In the genomic region with DNA sequence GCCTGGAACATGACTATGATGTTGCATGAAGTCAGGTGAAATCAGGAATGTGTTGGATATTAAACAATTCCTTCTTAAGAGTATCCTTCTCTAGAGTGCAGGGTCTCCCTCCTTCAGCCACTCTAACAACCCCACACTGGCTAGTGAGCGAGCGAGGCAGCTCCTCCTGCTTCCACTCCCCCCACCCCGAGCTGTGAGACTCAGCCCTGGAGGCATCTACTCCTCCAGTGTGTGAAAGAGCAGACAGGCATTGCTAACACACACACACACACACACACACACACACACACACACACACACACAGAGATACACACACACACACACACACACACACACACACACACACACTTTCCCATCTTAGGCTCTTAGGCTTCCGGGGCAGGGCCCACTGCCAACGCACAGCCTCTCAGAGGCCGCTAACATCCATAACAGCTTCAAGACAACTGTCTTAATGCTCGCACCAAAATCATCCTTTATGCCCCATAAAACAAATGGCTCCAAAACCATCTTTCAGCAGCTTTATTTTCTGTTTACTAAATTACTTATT, we compare ENCODE assay signal across 12 mouse cellular contexts.
DNase-seq lines count a peak whose midpoint lies in the region; TF ChIP-seq lines count a peak whose summit lies in the region.
"Had no signal": no experiment of that assay in that cellular context is flagged by ENCODE, and none has a peak within 500 bp of the region (broad histone marks: within the 10 kb centered on the region; RNA-seq: fewer than 3 reads in every experiment).

No protein-coding gene starts in this region.

- H3K27ac ChIP-seq in kidney, adult 2 months (ENCODE audit: insufficient read depth, low read depth, low read length) = no peak overlapping the region
- peak overlapping the region; percentile 94 for H3K27ac ChIP-seq in brown adipose tissue, adult 24 weeks (replicated peaks; ENCODE audit: low read depth, low read length)

- H3K4me3 ChIP-seq in kidney, adult 2 months (ENCODE audit: insufficient read depth, low read depth, low read length) = no peak overlapping the region
- H3K4me3 ChIP-seq in brown adipose tissue, adult 24 weeks (ENCODE audit: insufficient read depth, low read depth, low read length) = no peak overlapping the region
- H3K4me3 ChIP-seq: embryonic facial prominence, embryonic 13.5 days had no signal

- WGBS in kidney, adult 2 months = 72% methylated on average over 7 of the region's 7 CpGs

- TF ChIP-seq POLR2A in kidney, adult 2 months (IDR thresholded peaks at IDR 0.05; ENCODE audit: low read depth, low read length) = no peak

- DNase-seq in gastrocnemius, postnatal 25 days = peak; percentile 16
- DNase-seq in gastrocnemius, postnatal 36 days = no peak
- DNase-seq in kidney, adult 2 months = peak; percentile 33
- DNase-seq in kidney, adult 9 months = no peak
- peak; percentile 13 to 32 for DNase-seq in kidney, postnatal 4 days
- no peak for DNase-seq in testis, postnatal 14 days (ENCODE audit: low spot score)
- DNase-seq in thymus, adult 18-20 months = no peak
- DNase-seq: forebrain, postnatal 0 days; liver, postnatal 0 days had no signal

- intact Hi-C loops in gastrocnemius, postnatal 36 days (cut with DNase I) = no loop called here

- peaks cover 3% of the 10 kb centered on the region; the same call in 1 of the 2 replicates for H3K4me1 ChIP-seq in kidney, adult 2 months (ENCODE audit: control insufficient read depth, insufficient read depth, low read length)
- peaks cover 44% of the 10 kb centered on the region for H3K4me1 ChIP-seq in brown adipose tissue, adult 24 weeks (ENCODE audit: control insufficient read depth, insufficient read depth, insufficient read length, low read length)
- H3K4me1 ChIP-seq: embryonic facial prominence, embryonic 13.5 days had no signal

- no peaks in the 10 kb centered on the region for H3K27me3 ChIP-seq in kidney, adult 2 months (replicated peaks; ENCODE audit: control insufficient read depth, insufficient read depth, low read length)
- H3K27me3 ChIP-seq: embryonic facial prominence, embryonic 13.5 days had no signal

- H3K36me3 ChIP-seq in kidney, adult 2 months (ENCODE audit: control insufficient read depth, insufficient read depth, low read length) = no peaks in the 10 kb centered on the region
- H3K36me3 ChIP-seq: embryonic facial prominence, embryonic 13.5 days; G1E had no signal

- TF ChIP-seq CTCF in kidney, adult 2 months (conservative IDR thresholded peaks at IDR 0.05; ENCODE audit: insufficient read depth, insufficient read length, low read depth, low read length) = no peak

Comparison
In these comparisons a context has a peak if more than half of its experiments do, and no peak if none do; other contexts are left out.
1. DNase-seq: peak in gastrocnemius, postnatal 25 days (single experiment), kidney, adult 2 months (single experiment) and kidney, postnatal 4 days (2 of 2); none in gastrocnemius, postnatal 36 days (0 of 2), kidney, adult 9 months (single experiment), testis, postnatal 14 days (single experiment) and thymus, adult 18-20 months (0 of 2).